Comparison of ENCODE assay signal across 21 mouse cellular contexts in the genomic region with DNA sequence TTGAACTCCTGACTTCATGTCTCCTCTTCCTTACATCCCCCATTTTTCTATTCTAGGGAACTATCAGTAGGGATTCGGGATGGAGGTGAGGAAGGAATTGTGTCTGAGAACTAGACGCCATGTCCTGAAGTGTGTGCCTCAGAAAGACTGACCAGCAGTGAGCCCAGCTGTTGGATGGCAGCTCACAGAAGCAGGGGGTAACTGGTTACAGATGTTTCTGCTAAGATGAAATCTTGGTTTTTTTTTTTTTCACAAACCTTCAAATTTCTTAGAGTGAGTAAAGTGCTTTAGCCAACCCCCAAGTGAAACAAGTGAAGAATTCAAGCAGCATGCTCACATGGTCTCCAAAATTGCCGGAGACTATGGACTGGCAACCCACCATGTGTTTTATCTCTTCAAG.
"Had no signal": no experiment of that assay in that cellular context is flagged by ENCODE, and none has a peak within 500 bp of the region (broad histone marks: within the 10 kb centered on the region; RNA-seq: fewer than 3 reads in every experiment).

No protein-coding gene starts in this region.

- H3K9me3 ChIP-seq: liver, embryonic 15.5 days; lung, embryonic 15.5 days; megakaryocyte, embryonic 14.5 days; midbrain, embryonic 10.5 days; midbrain, embryonic 13.5 days; neural tube, embryonic 15.5 days; stomach, embryonic 15.5 days had no signal

- H3K27ac ChIP-seq: liver, embryonic 15.5 days; lung, embryonic 15.5 days; macrophage; midbrain, embryonic 10.5 days; midbrain, embryonic 13.5 days; neural tube, embryonic 13.5 days; neural tube, embryonic 15.5 days; stomach, embryonic 15.5 days; stomach, postnatal 0 days had no signal

- H3K4me2 ChIP-seq: liver, embryonic 15.5 days; lung, embryonic 15.5 days; midbrain, embryonic 13.5 days; neural tube, embryonic 13.5 days; neural tube, embryonic 15.5 days; stomach, embryonic 15.5 days had no signal

- H3K4me3 ChIP-seq: liver, embryonic 15.5 days; lung, embryonic 15.5 days; megakaryocyte, embryonic 14.5 days; midbrain, embryonic 10.5 days; midbrain, embryonic 13.5 days; myocyte; neural tube, embryonic 13.5 days; neural tube, embryonic 15.5 days; stomach, embryonic 15.5 days had no signal

- H3K4me1 ChIP-seq: liver, embryonic 15.5 days; lung, embryonic 15.5 days; megakaryocyte, embryonic 14.5 days; stomach, embryonic 15.5 days had no signal

- H3K9ac ChIP-seq: liver, embryonic 15.5 days; liver, postnatal 0 days; lung, embryonic 15.5 days; midbrain, embryonic 13.5 days; neural tube, embryonic 13.5 days; neural tube, embryonic 15.5 days; stomach, embryonic 15.5 days had no signal

- DNase-seq: liver, postnatal 0 days; lung, adult 2 months; lung, postnatal 14 days; lung, postnatal 36 days; right cerebral cortex, postnatal 14 days; thymus, adult 2 months; thymus, postnatal 25 days; thymus, postnatal 4 days had no signal

- H3K36me3 ChIP-seq: liver, embryonic 15.5 days; lung, embryonic 15.5 days; midbrain, embryonic 10.5 days; midbrain, embryonic 13.5 days; neural tube, embryonic 13.5 days; neural tube, embryonic 15.5 days; stomach, embryonic 15.5 days had no signal

- ATAC-seq: liver, postnatal 0 days; lung, postnatal 0 days; midbrain, embryonic 13.5 days; midbrain, embryonic 16.5 days had no signal

- H3K27me3 ChIP-seq: liver, embryonic 15.5 days; lung, embryonic 15.5 days; megakaryocyte, embryonic 14.5 days; midbrain, embryonic 13.5 days; neural tube, embryonic 13.5 days; neural tube, embryonic 15.5 days; stomach, embryonic 15.5 days had no signal
